Mouse (Mus musculus) hindbrain, embryonic 10.5 days (tissue): ENCODE measurements at regions not wholly inside any gene's neighbourhood (a gene's known extent, or its start where the extent isn't known, plus 50 kb on each side); places are given as distances from the start of the nearest gene placed in this dataset.

Experiments
- DNase-seq: peaks from one replicate; pipeline ENCODE4 v3.0.0-alpha.2; 2017; ENCODE audit warnings: low spot score
- H3K27ac ChIP-seq: fragments of 300-500 bp; sonication (generic); 2 replicates; pipeline ENCODE4 v1.5.1; 2016; ENCODE audit warnings: mild to moderate bottlenecking, moderate library complexity
- H3K27me3 ChIP-seq: fragments of 300-500 bp; sonication (generic); 2 replicates; pipeline ENCODE4 v1.6.1; 2016; ENCODE audit warnings: mild to moderate bottlenecking; ENCODE audit not compliant: poor library complexity, insufficient read depth, severe bottlenecking
- H3K36me3 ChIP-seq: fragments of 300-500 bp; sonication (generic); 2 replicates; pipeline ENCODE4 v1.6.1; 2016; ENCODE audit warnings: mild to moderate bottlenecking, moderate library complexity
- H3K4me1 ChIP-seq: fragments of 300-500 bp; sonication (generic); replicated peaks from 2 replicates; pipeline ENCODE4 v1.6.1; 2016; ENCODE audit warnings: mild to moderate bottlenecking
- H3K4me3 ChIP-seq: fragments of 300-500 bp; sonication (generic); 2 replicates; pipeline ENCODE4 v1.5.1; 2016; ENCODE audit warnings: mild to moderate bottlenecking, moderate library complexity
- H3K9me3 ChIP-seq: fragments of 300-500 bp; sonication (generic); 2 replicates; pipeline ENCODE4 v1.6.1; 2016; ENCODE audit warnings: mild to moderate bottlenecking, moderate library complexity
- WGBS: fragments of 180-500 bp; shearing (Covaris S2); methylation state at CpG from one replicate; pipeline ENCODE4 v1.1.7; 2016; 5-methylcytosine and 5-hydroxymethylcytosine counted together

DNA sequence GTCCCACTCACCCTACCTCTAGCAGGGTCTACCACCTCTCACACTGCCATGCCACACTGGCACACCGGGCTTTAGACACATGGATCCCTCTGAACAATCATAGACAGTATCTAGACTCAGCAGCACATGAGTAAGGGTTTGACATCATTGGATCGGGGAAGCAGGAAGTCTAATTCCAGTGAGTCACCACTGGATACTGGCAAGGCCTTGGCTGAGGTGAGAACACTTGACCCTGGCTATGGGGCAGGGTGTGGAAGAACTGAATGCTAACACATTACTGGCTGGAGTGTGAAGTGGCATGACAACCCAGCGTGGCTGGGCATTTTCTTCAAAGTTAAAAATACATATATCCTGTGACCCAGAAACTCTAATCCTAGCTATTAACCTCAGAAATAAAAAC lies 114.4 kb downstream of the H2afy start:
- no peaks in the 10 kb centered on the region for H3K27me3 ChIP-seq
- H3K36me3 ChIP-seq, result no peaks in the 10 kb centered on the region
- no peak overlapping the region for H3K27ac ChIP-seq
- no peaks in the 10 kb centered on the region for H3K9me3 ChIP-seq
- 88% methylated on average over 3 of the region's 3 CpGs for WGBS
- peaks cover 12% of the 10 kb centered on the region for H3K4me1 ChIP-seq
- H3K4me3 ChIP-seq, result no peak overlapping the region
- no peak for DNase-seq

DNA sequence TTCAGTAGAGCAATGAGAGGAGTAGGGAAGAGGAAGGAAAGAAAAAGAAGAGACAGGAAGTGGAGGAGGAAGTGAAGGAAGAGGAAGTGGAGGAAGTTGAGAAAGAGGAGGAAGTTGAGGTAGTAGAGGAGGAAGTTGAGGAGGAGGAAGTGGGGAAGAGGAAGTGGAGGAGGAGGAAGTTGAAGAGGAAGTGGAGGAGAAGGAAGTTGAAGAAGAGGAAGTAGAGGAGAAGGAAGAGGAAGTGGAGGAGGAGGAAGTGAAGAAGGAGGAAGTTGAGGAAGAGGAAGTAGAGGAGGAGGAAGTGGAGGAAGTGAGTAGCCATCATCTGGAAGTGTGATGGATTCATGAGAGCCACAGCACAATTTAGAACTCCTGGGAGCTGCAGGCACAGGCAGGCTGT lies 122.2 kb downstream of the H2afy start:
- no peak overlapping the region for H3K27ac ChIP-seq
- H3K4me1 ChIP-seq, result peaks cover 20% of the 10 kb centered on the region
- no peak for DNase-seq
- H3K4me3 ChIP-seq, result no peak overlapping the region
- no peaks in the 10 kb centered on the region for H3K27me3 ChIP-seq
- H3K9me3 ChIP-seq, result no peaks in the 10 kb centered on the region
- no peaks in the 10 kb centered on the region for H3K36me3 ChIP-seq

DNA sequence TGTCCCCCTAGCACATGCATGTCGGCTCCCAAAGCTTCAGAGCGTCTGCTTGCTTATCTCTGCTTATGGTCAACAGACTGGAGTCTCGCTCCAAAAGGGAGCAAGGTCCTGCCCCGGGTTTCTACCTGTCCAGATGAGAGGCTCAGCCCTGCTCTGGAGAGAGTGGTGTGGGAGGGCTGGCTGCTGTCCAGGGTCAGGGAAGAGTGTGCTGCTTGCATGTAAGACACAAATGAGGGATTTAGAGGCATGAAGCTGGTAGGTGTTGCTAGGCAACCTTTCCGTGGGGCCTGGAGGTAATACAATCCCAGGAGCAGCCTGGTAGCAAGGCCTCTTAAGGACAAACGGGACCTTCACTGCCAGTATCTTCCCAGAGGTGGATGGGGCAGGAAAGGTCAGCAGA lies 125.7 kb downstream of the H2afy start:
- no peak overlapping the region; the same call in 1 of the 2 replicates for H3K27ac ChIP-seq

DNA sequence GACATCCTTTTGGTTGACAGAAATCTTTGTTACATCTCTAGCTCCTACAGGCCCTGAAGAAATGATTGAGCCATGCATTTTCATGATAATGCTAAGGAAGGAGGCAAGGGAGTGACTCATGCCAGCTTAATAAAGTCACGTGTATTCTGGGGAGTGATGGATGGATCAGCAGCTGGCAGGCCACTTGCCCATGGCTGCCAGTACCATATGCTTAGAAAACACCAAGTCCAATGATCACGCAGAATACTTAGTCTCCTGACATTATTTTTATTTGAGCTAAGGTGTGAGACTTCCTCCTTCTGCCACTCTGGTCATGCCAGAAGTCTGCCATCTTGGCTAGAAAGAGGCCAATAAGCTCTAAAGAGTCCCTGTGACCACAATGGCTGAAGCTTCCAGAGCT lies 129.3 kb downstream of the H2afy start:
- no peaks in the 10 kb centered on the region for H3K9me3 ChIP-seq
- H3K27ac ChIP-seq, result no peak overlapping the region
- DNase-seq, result no peak
- H3K4me1 ChIP-seq, result peaks cover 22% of the 10 kb centered on the region
- H3K27me3 ChIP-seq, result no peaks in the 10 kb centered on the region
- H3K4me3 ChIP-seq, result no peak overlapping the region
- H3K36me3 ChIP-seq, result no peaks in the 10 kb centered on the region
- WGBS, result 91% methylated on average over 2 of the region's 2 CpGs

More for the DNA sequence above, 125.7 kb downstream of the H2afy start:
- Histone ChIP-seq H3K36me3 (no peaks in the 10 kb centered on the region), H3K27me3 (no peaks in the 10 kb centered on the region), H3K4me1 (peaks cover 16% of the 10 kb centered on the region), H3K9me3 (no peaks in the 10 kb centered on the region), H3K4me3 (no peak overlapping the region)
- peak; percentile 42 for DNase-seq
- WGBS, result 49% methylated on average over 6 of the region's 6 CpGs

DNA sequence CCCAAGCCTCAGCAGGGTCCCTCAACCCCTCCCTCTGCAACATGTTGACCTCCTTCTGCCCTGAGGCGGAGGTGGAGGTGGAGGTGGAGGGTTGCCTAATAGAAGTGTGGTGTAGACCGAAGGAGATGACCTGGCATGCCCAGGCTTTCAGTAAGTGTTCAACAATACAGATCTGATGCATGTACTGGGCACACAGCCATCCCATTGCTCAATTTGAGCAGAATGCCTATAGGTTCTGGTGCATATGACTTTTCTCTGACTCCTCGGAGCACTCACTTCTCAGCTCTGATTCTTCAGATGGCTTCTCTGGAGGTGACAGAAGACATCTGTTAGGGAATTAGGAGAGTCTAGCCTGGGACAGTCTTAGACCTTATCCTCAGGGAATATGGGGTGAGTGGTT lies 130.4 kb downstream of the H2afy start:
- WGBS, result 85% methylated on average over 3 of the region's 3 CpGs
- no peaks in the 10 kb centered on the region for H3K27me3 ChIP-seq

DNA sequence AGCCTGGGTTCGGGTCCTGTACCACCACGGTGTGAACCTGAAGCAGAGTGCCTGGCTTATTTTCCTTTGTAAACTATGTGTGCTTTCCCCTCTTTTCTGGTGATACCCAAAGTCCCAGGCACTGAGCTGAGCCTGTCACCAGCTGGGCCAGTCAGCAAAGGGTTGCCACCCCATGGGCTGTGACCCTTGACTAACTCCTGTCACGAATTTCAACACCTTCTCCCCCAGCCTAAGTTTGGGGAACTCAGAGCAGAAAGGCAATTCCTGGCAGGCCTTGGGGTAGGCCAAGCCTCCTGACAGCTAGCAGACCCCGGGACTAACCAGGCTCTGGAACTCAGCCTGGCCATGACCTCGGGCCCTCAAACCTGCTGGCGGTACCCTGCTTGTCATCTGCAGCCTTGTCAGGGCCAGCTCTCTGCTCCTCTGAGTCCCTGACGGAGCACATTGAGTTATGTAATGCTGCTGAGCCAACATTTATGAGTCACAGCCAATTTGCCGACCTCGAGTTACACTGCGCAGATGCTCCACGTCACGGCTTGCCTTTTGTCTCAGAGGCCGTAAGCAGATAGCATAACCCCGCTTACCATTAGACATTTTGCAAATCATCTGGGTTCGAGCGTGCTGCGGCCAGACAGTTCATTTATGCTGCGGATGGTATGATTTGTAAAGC lies 132.3 kb downstream of the H2afy start:
- no peak overlapping the region for H3K4me3 ChIP-seq
- no peaks in the 10 kb centered on the region for H3K27me3 ChIP-seq
- no peaks in the 10 kb centered on the region for H3K36me3 ChIP-seq
- peak; percentile 21 for DNase-seq
- H3K9me3 ChIP-seq, result no peaks in the 10 kb centered on the region
- peak overlapping the region; percentile 16; the same call in 1 of the 2 replicates for H3K27ac ChIP-seq
- 78% methylated on average over 18 of the region's 18 CpGs for WGBS
- H3K4me1 ChIP-seq, result peaks cover 6% of the 10 kb centered on the region; the same call in 1 of the 2 replicates

More for the DNA sequence above, 130.4 kb downstream of the H2afy start:
- H3K4me1 ChIP-seq, result peaks cover 17% of the 10 kb centered on the region
- H3K27ac ChIP-seq, result no peak overlapping the region
- no peak for DNase-seq
- H3K9me3 ChIP-seq, result no peaks in the 10 kb centered on the region
- H3K36me3 ChIP-seq, result no peaks in the 10 kb centered on the region
- no peak overlapping the region for H3K4me3 ChIP-seq

DNA sequence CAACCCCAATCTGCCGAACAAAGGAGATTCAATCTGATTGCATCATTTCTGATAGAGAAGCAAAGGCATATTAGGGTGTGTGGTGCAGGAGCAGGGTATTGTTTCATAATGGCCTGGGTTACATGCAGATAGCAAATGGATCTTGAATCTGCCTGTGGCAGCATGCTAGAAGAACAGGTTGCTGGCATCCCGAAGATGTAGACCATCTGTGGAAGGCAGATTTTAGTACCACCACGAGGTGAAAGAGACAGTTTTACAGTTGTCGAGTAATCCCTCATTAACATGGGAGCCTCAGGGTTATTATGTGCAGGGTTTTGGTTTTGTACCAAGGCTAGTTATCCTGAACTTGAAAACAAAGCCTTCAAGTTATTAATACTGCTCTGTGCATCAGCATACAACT lies 140.9 kb downstream of the H2afy start:
- no peak overlapping the region for H3K27ac ChIP-seq
- H3K4me1 ChIP-seq, result no peaks in the 10 kb centered on the region
- H3K4me3 ChIP-seq, result no peak overlapping the region
- no peak for DNase-seq
- H3K9me3 ChIP-seq, result no peaks in the 10 kb centered on the region
- H3K27me3 ChIP-seq, result 0 out of 2 replicates have a peak, but pooled peaks cover 4% of the 10 kb centered on the region
- 82% methylated on average over 4 of the region's 4 CpGs for WGBS
- no peaks in the 10 kb centered on the region for H3K36me3 ChIP-seq

DNA sequence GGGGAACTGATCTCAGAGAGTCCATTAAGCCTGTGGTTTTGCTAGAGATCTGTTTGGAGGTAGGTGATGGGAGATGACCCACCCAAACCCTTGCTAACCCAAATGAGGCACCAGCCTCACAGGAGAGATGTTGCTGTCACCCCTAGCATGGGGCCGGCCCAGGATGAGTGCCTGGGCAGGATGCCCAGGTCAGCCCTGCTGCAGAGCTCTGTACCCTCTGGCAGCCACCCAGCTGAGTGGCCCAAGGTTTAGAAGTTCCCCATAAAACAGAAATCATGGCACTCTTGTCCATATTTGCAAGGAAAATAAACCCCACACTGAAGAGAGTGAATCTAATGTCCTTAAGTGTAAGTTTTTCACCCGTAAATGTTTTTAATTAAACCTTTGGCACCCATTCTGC lies 141.7 kb downstream of the H2afy start:
- DNase-seq, result no peak

DNA sequence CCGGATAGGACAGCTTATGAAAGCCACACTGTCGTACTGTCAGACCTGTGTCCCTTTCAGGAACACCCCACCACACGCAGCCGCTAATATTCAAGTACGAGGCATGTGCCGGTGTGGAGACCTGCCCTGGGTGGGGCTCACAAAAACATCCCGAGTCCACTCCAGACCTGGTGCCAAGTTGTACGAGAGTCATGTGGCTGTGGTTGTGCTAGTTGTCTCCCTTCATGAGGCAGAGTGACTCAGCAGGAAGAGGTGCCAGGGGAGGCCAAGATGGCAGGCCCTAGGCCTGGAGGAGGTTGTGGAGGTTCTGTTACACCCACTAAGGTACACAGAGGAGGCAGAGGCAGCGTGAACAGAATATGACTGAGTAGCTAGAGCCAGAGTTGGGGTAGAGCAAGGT lies 143.5 kb downstream of the H2afy start:
- Histone ChIP-seq H3K4me3 (no peak overlapping the region), H3K9me3 (no peaks in the 10 kb centered on the region), H3K27ac (no peak overlapping the region), H3K36me3 (no peaks in the 10 kb centered on the region), H3K27me3 (0 out of 2 replicates have a peak, but pooled peaks cover 4% of the 10 kb centered on the region), H3K4me1 (no peaks in the 10 kb centered on the region; the same call in 1 of the 2 replicates)
- WGBS, result 93% methylated on average over 9 of the region's 9 CpGs
- DNase-seq, result no peak

More for the DNA sequence above, 141.7 kb downstream of the H2afy start:
- 0 out of 2 replicates have a peak, but pooled peaks cover 4% of the 10 kb centered on the region for H3K27me3 ChIP-seq
- H3K4me1 ChIP-seq, result no peaks in the 10 kb centered on the region; the same call in 1 of the 2 replicates
- no peak overlapping the region for H3K4me3 ChIP-seq
- no peaks in the 10 kb centered on the region for H3K9me3 ChIP-seq
- no peak overlapping the region for H3K27ac ChIP-seq
- H3K36me3 ChIP-seq, result no peaks in the 10 kb centered on the region
- WGBS, result 93% methylated on average over 2 of the region's 2 CpGs

DNA sequence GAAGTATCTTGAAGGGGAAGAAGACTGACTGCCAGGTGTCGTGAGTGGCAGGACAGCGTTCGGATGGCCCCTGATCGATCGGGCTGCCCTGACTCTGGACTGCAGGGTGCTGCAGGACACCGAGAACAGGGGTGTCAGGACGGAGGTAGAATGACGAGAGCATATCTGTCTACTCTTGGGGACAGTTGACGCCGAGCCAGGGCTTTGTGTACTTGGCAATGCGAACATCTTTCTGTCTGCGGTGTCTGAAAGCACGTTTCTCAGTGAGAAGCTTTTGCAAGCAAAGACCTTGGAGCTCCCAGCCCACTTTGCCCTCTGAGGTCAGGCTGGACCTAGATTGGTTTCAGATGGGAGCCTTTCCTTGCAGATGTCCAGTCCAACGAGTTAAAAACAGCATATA lies 144.9 kb downstream of the H2afy start:
- no peak for DNase-seq
- H3K27me3 ChIP-seq, result peaks cover 11% of the 10 kb centered on the region; the same call in 1 of the 2 replicates
- no peaks in the 10 kb centered on the region; the same call in 1 of the 2 replicates for H3K4me1 ChIP-seq
- no peak overlapping the region for H3K4me3 ChIP-seq
- no peaks in the 10 kb centered on the region for H3K9me3 ChIP-seq
- H3K27ac ChIP-seq, result no peak overlapping the region
- no peaks in the 10 kb centered on the region for H3K36me3 ChIP-seq
- WGBS, result 81% methylated on average over 14 of the region's 14 CpGs

DNA sequence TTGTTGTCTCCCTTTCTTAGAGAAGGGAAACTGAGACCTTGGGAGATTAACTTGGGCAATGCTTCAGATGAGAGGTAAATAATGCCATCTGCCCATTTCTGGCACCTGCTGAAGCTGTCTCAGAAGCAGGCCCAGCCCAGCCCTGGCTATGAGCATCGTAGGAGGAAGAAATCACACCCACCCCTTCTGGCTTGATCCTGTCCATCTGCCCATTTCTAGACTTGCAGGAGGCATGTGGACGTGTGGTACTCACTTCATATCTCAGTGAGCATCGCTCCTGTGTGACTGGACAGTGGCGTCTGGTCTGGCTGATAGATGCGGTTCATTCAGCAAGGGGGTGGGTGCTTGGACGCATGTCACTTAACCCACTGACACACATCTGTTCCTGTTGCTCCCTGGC lies 146.0 kb downstream of the H2afy start:
- no peak overlapping the region for H3K4me3 ChIP-seq
- H3K9me3 ChIP-seq, result no peaks in the 10 kb centered on the region
- no peaks in the 10 kb centered on the region for H3K36me3 ChIP-seq
- 89% methylated on average over 6 of the region's 6 CpGs for whole genome bisulfite sequencing
- no peak overlapping the region for H3K27ac ChIP-seq
- no peak for DNase-seq
- peaks cover 4% of the 10 kb centered on the region for H3K4me1 ChIP-seq
- H3K27me3 ChIP-seq, result peaks cover 13% of the 10 kb centered on the region; the same call in 1 of the 2 replicates

DNA sequence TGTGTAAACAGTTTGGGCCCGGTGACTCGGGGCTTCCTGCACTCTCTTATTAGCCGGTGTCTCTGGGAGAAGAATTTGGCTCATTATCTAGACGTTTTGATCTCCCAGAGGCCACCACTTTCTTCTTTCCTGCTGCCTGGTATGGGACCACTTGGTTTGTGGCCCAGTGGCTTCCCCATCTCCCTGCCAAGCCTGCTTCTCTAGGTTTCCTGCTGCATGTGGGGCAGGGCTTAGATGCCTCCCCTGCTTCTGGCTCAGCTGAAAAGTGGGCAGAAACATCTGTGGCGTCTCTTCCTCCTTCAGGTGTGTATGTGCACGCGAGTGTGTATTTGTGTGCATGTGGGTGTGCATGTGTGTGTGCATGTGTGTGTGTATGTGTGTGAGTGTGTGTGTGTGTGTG lies 146.8 kb downstream of the H2afy start:
- no peak for DNase-seq
- 60% methylated on average over 7 of the region's 7 CpGs for WGBS
- Histone ChIP-seq H3K27ac (no peak overlapping the region), H3K36me3 (no peaks in the 10 kb centered on the region), H3K27me3 (peaks cover 20% of the 10 kb centered on the region), H3K4me1 (peaks cover 10% of the 10 kb centered on the region), H3K4me3 (no peak overlapping the region), H3K9me3 (no peaks in the 10 kb centered on the region)

DNA sequence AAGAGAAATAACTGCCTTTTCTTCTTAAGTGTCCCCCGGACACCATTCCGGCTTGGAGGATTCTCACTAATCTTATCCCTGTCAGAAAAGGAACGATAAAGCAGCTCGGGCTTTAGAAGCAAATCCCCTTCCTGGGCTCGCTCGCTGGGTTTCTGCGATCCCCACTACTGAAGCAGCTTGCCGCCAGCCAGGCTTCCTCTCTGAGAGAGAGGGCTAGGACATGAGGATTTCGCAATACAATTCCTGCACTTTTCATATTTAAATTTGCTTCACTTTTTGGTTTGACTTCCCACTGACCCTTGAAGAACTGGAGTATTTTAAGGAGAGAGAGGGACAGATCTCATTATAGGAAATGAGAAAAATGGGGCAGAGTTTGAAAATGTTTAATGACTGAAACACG lies 149.4 kb upstream of the Pitx1 start:
- H3K27me3 ChIP-seq, result peaks cover 43% of the 10 kb centered on the region
- H3K36me3 ChIP-seq, result no peaks in the 10 kb centered on the region
- H3K4me1 ChIP-seq, result peaks cover 19% of the 10 kb centered on the region
- H3K9me3 ChIP-seq, result no peaks in the 10 kb centered on the region
- WGBS, result 28% methylated on average over 10 of the region's 10 CpGs
- no peak for DNase-seq
- no peak overlapping the region for H3K27ac ChIP-seq
- no peak overlapping the region for H3K4me3 ChIP-seq

DNA sequence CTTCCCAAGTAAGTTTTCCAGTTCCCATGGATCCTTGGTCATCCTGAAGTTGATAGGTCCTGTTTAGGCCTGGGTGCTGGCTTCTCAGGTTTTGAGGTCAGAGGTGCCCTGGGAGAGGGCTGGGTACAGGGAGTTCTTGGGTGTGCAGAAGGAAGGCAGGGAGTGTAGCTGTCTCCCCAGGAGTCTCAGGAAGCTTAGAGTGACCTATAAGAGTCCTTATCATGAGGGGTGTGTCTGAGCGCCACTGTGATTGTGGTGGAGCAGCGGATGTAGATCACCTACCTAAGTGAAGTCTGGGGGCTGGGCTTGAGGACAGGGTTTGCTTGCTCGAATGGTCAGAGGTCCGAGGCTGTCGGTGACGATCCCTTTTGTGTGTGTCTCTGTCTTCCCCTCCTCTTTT lies 148.8 kb upstream of the Pitx1 start:
- Histone ChIP-seq H3K27me3 (peaks cover 47% of the 10 kb centered on the region), H3K4me3 (no peak overlapping the region), H3K9me3 (no peaks in the 10 kb centered on the region), H3K36me3 (no peaks in the 10 kb centered on the region), H3K4me1 (peaks cover 19% of the 10 kb centered on the region), H3K27ac (no peak overlapping the region)
- WGBS, result 39% methylated on average over 6 of the region's 6 CpGs
- no peak for DNase-seq
